Mouse (Mus musculus): Measurements from ENCODE around the gene Zc3h12a.

Zc3h12a gene

DNA sequence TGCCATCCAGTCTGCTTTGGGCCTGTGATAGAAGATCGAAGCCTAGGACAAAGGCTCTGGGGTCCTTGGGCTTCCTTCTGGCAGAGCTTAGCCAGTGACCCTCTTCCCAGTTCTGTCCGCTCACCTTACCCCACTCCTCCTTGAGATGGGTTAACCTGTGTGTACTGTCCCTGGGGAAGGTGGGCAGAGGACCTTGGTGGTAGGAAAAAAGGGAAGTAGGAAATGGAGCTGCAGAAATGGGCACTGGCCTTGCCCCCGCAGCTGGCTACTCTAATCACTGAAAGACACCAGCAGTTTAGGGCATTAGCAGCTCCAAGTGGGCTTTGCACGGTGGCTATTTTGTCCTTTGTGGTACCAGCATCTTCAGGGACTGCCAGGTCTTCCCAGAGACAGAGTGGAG lies 12.6 kb downstream of the Zc3h12a start:
- no peak for DNase-seq (ENCODE audit: low read depth)

DNA sequence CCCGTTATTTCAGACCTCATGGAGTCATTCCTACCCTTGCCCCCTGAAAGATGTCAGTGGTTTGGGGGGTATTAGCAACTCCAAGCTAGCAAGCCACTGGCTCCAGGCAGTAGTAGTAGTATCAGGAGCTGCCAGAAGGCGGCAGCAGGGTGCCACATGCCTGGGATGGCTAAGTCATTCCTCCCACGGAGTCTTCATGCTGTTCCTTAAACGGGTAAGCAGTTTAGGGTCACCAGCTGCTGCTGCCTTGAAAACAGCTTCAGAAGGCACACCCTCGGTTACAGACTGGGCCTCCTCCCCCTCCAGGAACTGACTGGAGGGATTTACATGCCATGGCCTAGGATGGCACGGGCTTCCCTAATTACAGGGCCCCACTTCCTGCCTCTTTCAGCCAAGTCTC lies 13.0 kb downstream of the Zc3h12a start:
- DNase-seq (ENCODE audit: low read depth): no peak

DNA sequence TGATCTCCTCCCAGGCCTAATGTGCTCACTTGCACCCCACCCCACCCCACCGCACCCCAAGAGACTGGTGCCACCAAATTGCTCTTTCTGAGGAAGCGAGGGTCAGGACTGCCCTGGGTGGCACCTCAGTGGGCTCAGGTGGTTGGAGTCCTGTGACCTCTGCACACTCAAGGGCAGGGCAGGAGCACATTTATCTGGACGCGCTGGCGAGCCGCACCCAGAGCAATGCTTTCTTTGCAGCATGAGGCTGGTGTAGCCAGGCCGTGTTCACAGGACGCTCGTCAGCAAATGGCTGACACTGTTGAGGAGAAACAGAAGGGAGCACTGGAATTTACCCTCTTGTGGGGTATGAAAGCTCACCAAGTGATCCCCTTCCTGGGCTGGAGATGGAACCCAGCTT lies 22.3 kb downstream of the Zc3h12a start:
- DNase-seq (ENCODE audit: low read depth): no peak

DNA sequence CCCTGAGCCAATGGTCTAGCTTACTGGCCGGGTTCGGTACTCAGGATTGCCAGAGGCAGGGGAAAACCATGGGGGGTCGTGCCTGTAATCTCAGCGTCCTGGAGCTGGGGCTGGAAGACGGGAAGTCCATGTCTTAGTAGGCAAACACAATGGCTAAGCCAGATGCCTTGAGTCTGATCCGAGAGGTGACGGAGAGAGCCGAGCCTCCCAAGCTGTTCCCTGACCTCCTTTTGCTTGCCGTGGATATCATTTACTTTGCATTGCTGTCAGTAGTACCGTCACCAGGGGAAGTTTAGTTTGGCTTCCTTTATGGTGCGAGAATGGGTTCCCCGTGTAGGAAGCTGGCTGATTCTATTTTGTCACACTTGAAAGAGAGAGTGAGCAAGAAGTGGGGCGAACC lies 26.3 kb downstream of the Zc3h12a start:
- no peak for DNase-seq (ENCODE audit: low read depth)

DNA sequence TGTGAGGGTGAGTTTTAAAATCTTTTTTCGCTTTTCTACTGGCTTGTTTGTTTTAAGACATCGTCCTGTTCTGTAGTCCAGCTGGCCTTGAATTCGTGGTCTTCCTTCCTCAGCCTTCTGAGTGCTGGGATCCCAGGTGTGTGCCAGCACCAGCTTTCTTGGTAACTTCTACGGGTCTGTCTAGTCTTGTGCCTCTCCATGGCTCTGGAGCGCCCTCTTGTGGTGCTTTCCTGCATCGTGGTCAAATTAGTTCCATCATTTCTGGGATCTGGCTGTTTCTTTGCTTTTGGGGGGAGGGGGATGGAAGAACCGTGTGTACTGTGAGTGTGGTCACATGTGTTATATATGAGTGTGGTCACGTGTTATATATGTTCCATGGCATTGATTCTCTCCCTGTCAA lies 28.2 kb downstream of the Zc3h12a start:
- peak; percentile 77 for DNase-seq (ENCODE audit: low read depth)

DNA sequence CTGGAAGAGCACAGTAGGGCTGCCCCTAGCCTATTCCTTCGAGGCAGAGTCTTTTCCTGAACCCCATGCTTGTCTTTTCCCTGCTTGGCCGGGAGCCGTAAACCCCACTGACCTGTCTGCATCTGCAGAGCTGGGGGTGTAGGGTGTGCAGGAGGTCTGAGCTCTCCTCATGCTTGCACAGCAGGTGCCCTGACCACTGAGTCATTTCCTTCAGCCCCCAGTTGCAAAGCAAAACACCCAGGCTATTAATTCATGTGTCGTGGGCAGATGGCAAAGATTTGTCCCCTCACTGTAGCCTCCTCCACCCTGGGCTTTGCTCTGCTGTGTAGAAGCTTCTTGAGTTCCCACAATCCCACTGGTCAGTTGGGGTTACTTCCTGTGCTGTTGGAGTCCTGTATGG lies 30.2 kb downstream of the Zc3h12a start:
- DNase-seq (ENCODE audit: low read depth): no peak

DNA sequence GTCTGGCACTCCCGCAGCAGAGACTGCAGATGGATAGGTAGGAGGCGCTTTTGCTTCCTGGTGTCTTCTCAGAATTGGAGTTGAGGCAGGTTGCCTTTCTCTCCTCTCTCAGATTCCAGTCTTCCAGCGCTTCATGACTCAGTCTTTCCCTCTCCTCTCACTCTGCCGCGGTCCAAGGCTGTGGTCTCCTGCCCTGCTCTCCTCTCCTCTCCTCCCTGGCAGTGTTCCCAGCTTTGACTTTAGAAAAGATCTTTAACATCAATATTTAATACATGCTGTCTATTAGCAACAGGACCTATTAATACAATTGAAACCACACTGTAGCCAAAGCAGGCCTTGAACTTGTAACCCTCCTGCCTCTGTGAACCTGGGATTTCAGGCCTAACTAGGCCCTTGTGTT lies 31.6 kb downstream of the Zc3h12a start:
- DNase-seq (ENCODE audit: low read depth): no peak

DNA sequence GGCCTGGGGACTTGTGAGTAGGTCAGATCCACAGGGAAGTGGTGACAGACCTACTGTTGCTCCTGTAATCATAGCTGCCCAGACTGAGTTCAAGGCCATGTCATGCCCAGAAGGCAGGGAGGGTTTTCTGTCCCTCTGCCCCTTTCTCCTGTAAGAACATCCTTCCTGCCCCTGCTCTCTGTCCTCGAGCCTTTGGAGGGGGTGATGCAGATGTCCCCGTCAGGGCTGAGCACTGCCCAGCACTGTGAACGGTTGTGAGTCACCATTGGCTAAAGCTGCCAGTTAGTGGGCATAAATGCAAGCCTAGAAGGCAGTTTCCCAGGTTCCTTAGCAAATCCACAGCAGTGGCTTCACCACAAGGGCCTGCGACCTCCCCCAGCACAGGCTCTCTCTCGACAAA lies 34.6 kb downstream of the Zc3h12a start:
- DNase-seq (ENCODE audit: low read depth): no peak

DNA sequence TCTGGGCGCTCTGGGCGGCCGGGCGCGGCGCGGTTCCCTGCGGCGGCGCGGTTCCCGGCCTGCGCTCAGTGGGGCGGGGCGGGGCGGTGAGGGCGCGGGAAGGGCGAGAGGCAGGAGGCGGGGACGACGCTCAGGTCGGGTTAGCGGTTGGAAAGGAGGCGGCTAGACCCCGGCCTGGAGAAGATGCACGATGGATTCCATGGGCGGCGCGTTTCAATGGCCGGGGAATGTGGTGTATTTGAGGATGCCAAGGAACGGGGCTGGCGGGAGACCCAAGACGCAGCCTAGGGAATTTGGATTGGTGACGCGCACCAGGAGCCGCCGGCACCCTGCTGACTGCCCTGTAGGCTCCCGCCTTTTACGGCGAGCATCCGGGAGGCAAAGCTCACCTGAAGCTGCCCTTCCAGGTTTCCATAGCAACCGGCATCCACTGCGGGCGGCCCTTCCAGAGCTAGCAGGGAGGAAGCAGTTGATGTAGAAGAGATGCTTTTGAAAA lies 42.2 kb downstream of the Zc3h12a start:
- DNase-seq (ENCODE audit: low read depth): peak; percentile 60

DNA sequence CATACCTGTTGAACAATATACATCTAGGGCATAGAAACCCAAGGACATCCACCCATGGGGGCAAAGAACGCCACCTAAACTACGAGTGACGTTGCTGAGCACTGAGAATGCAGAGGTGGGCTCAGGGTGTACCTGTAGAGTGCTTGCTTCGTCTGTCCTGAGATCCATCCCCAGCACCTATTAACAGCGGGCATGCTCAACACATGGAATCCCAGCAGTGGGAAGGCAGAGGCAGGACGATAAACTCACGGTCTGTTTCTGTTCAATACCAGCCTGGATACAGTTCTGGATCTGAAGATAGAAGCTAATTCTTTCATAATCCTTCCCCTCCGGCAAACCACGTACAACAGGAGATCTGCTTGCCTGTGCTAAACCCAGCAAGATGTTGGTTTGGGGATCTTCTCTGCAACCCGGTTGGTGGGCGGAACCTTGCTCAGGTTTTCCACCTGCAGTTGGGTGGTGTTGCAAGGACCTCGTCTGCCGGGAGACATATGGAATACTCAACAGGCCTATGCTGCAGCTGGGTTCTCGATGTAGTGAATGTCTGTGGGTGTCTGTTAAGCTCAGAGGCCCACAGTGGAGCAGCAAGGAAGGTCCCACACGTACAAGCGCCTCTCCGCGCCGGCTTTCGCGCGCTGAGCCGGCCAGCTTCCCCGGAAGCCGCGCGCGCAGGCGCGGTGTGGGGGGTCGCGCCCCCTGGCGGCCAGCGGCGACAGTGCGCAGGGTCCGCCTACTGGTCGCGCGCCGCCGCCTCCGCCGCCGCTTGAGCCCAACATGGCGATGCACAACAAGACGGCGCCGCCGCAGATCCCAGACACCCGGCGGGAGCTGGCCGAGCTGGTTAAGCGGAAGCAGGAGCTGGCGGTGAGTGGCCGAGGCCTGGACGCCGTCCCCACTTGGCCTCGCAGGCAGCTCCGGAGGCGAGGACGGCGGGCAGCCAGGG lies 43.0 kb downstream of the Zc3h12a start, which contains the start of gene Meaf6:
Gene Meaf6 (plus strand): TSS at position 732 of the 943 bp plus-strand sequence.
- peak; percentile 63 for DNase-seq (ENCODE audit: low read depth)

DNA sequence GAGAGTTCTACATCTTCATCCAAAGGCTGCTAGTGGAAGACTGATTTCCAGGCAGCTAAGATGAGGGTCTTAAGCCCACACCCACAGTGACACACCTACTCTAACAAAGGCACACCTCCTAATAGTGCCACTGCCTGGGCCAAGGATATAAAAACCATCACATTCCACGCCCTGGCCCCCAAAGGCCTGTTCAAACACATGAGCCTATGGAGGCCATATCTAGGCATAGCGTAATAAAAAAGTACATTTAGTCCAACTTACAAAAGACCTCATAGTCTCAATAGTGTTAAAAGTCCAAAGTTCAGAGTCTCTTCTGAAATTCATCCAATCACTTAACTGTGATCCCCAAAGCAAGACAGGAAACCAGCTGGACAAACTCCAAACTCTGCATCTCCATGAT lies 48.9 kb downstream of the Zc3h12a start:
- no peak for DNase-seq (ENCODE audit: low read depth)

DNA sequence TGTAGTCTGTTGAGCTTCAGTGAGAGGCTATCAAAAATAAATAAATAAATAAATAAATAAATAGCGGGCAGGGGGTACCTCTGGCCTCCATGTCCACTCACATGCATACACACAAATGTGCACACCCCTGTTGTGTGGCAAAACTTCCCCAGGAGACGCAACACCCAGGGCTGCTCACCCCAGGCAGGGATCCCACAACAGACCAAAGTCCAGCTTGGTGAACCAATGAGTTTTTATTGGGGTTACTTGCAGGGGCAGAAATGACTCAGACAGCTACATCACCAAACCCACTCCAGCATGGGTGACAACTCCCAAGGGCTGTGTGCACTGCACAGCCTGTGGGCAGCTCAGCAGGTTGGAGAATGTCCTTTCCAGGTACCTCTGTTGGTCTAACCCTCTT lies 49.9 kb downstream of the Zc3h12a start:
- no peak for DNase-seq (ENCODE audit: low read depth)

Measured in c-Kit-positive CD71-positive TER-119-negative erythroid progenitor cells, embryonic 14.5 days (primary cell).